Mouse (Mus musculus) stomach, postnatal 0 days (tissue): ENCODE data around the gene Gm20605. TPM values are rescaled to one million over a fixed set of nuclear protein-coding genes. Genes with fewer than 3 reads are reported as not detected.

ENCODE experiments used
- ATAC-seq: fragments of 200-750 bp; cut with Nextera tagmentation; 2 replicates; pipeline ENCODE4 v1.8.0; 2017; ENCODE audit not compliant: low FRiP score, low TSS enrichment
- DNase-seq: peaks from one replicate; pipeline ENCODE4 v3.0.0-alpha.2; 2016; ENCODE audit warnings: low spot score
- H3K27ac ChIP-seq: fragments of 300-500 bp; sonication (generic); replicated peaks from 2 replicates; pipeline ENCODE4 v1.5.1; 2014; ENCODE audit warnings: mild to moderate bottlenecking, control low read depth
- H3K27me3 ChIP-seq: fragments of 300-500 bp; sonication (generic); 2 replicates; pipeline ENCODE4 v1.6.1; 2014; ENCODE audit warnings: low read length; ENCODE audit not compliant: control insufficient read depth, insufficient read depth
- H3K36me3 ChIP-seq: fragments of 300-500 bp; sonication (generic); 2 replicates; pipeline ENCODE4 v1.6.1; 2014; ENCODE audit warnings: low read length, mixed read lengths; ENCODE audit not compliant: control insufficient read depth, insufficient read depth
- H3K4me1 ChIP-seq: fragments of 300-500 bp; sonication (generic); replicated peaks from 2 replicates; pipeline ENCODE4 v1.6.1; 2014; ENCODE audit warnings: antibody characterized with exemption; ENCODE audit not compliant: control insufficient read depth, insufficient read depth
- H3K4me2 ChIP-seq: fragments of 300-500 bp; sonication (generic); replicated peaks from 2 replicates; pipeline ENCODE4 v1.6.1; 2014; ENCODE audit warnings: low read depth, mild to moderate bottlenecking, control low read depth, moderate library complexity
- H3K4me3 ChIP-seq: fragments of 300-500 bp; sonication (generic); 2 replicates; pipeline ENCODE4 v1.5.1; 2014; ENCODE audit warnings: low read depth, low read length, control low read depth
- H3K9ac ChIP-seq: fragments of 300-500 bp; sonication (generic); 2 replicates; pipeline ENCODE4 v1.6.1; 2014; ENCODE audit warnings: mild to moderate bottlenecking, low read length, control low read depth, mixed read lengths
- H3K9me3 ChIP-seq: fragments of 300-500 bp; sonication (generic); 2 replicates; pipeline ENCODE4 v1.6.1; 2016; ENCODE audit warnings: low read length; ENCODE audit not compliant: control insufficient read depth
- CTCF ChIP-seq: IDR thresholded peaks from 2 replicates; pipeline ENCODE4 v1.5.1; 2016; ENCODE audit warnings: antibody characterized with exemption, low read depth, mild to moderate bottlenecking, moderate library complexity
- EP300 ChIP-seq: optimal IDR thresholded peaks from 2 replicates; pipeline ENCODE3; 2016; ENCODE audit warnings: antibody characterized with exemption
- WGBS: fragments of 180-500 bp; shearing (Covaris S2); extraction: QIAGEN DNeasy Blood & Tissue Kit; methylation state at CpG from one replicate; pipeline ENCODE4 v1.1.7; 2014; 5-methylcytosine and 5-hydroxymethylcytosine counted together
- polyA plus RNA-seq: library from polyadenylated mRNA; unstranded; fragments of >200 nt; fragmentation: Nextera tagmentation; extraction: Ambion mirVana; gene quantifications from 2 replicates; pipeline ENCODE4 v1.2.1, GENCODE M21; 2015

Gm20605 gene
- polyA plus RNA-seq, 1 experiment from 2014 or later: 2.4 TPM

- Histone ChIP-seq H3K27ac (peak within 1 kb of the TSS; percentile 88), H3K27me3 (no peaks in the 10 kb centered on the region), H3K4me1 (peaks cover 7% of the 10 kb centered on the region), H3K4me2 (peak within 1 kb of the TSS; percentile 91), H3K36me3 (no peaks in the 10 kb centered on the region), H3K4me3 (peak within 1 kb of the TSS; percentile 74), H3K9me3 (no peaks in the 10 kb centered on the region), H3K9ac (peak within 1 kb of the TSS; percentile 84)
- ATAC-seq: peak; percentile 95
- TF ChIP-seq CTCF (peak; percentile 0; the same call in 1 of the 2 replicates), EP300 (peak; percentile 84)
- under 1% methylated on average over 41 of the region's 41 CpGs for WGBS
- peak; percentile 96 for DNase-seq
These were observed 28.2 kb upstream of the Gm20605 start, which contains the start of gene Mospd3 for GRCm38 (mm10) chr5:137600619-137601364. Gene Mospd3, minus strand, starts transcription at chr5:137601058.

- peak overlapping the region; percentile 58 for H3K4me2 ChIP-seq
- WGBS: under 1% methylated on average over 22 of the region's 22 CpGs
- TF ChIP-seq EP300: no peak
- TF ChIP-seq CTCF: no peak
- no peaks in the 10 kb centered on the region for H3K9me3 ChIP-seq
- H3K27me3 ChIP-seq: no peaks in the 10 kb centered on the region
- ATAC-seq (no peak), DNase-seq (peak; percentile 57)
- peaks cover 7% of the 10 kb centered on the region for H3K4me1 ChIP-seq
- H3K4me3 ChIP-seq: peak overlapping the region; percentile 74
- no peaks in the 10 kb centered on the region for H3K36me3 ChIP-seq
- peak overlapping the region; percentile 88 for H3K27ac ChIP-seq
- H3K9ac ChIP-seq: peak overlapping the region; percentile 59
These were observed 27.6 kb upstream of the Gm20605 start for GRCm38 (mm10) chr5:137601365-137601729.

- H3K9ac ChIP-seq: no peak overlapping the region
- H3K36me3 ChIP-seq: no peaks in the 10 kb centered on the region
- ATAC-seq: no peak
These were observed 20.9 kb upstream of the Gm20605 start for GRCm38 (mm10) chr5:137607860-137608653.

GRCm38 (mm10) chr5:137608654-137609190 is 20.3 kb upstream of the Gm20605 start:
- Histone ChIP-seq H3K27me3 (no peaks in the 10 kb centered on the region), H3K4me1 (peaks cover 12% of the 10 kb centered on the region), H3K36me3 (no peaks in the 10 kb centered on the region), H3K27ac (no peak overlapping the region), H3K9me3 (no peaks in the 10 kb centered on the region), H3K9ac (no peak overlapping the region), H3K4me3 (no peak overlapping the region), H3K4me2 (peak overlapping the region; percentile 14; the same call in 1 of the 2 replicates)
- WGBS: 38% methylated on average over 23 of the region's 23 CpGs
- TF ChIP-seq EP300: no peak
- peak; percentile 29; the same call in 1 of the 2 replicates for TF ChIP-seq CTCF
- DNase-seq (no peak), ATAC-seq (no peak)

More at GRCm38 (mm10) chr5:137607860-137608653, 20.9 kb upstream of the Gm20605 start:
- no peaks in the 10 kb centered on the region for H3K27me3 ChIP-seq
- no peak overlapping the region for H3K4me3 ChIP-seq
- 35% methylated on average over 26 of the region's 26 CpGs for WGBS
- no peak overlapping the region for H3K27ac ChIP-seq
- H3K4me1 ChIP-seq: peaks cover 10% of the 10 kb centered on the region
- H3K4me2 ChIP-seq: peak overlapping the region; percentile 14; the same call in 1 of the 2 replicates
- no peaks in the 10 kb centered on the region for H3K9me3 ChIP-seq
- no peak for TF ChIP-seq CTCF
- no peak for TF ChIP-seq EP300
- DNase-seq: no peak

GRCm38 (mm10) chr5:137609292-137609691 is 19.7 kb upstream of the Gm20605 start:
- no peaks in the 10 kb centered on the region for H3K9me3 ChIP-seq
- peaks cover 12% of the 10 kb centered on the region for H3K4me1 ChIP-seq
- no peaks in the 10 kb centered on the region for H3K36me3 ChIP-seq
- H3K9ac ChIP-seq: no peak overlapping the region
- WGBS: 73% methylated on average over 3 of the region's 3 CpGs
- H3K4me3 ChIP-seq: no peak overlapping the region
- TF ChIP-seq EP300: no peak
- no peak for TF ChIP-seq CTCF
- H3K27me3 ChIP-seq: no peaks in the 10 kb centered on the region
- ATAC-seq (no peak), DNase-seq (no peak)
- no peak overlapping the region for H3K4me2 ChIP-seq
- no peak overlapping the region for H3K27ac ChIP-seq
